Mouse (Mus musculus) v-Abl transformed pro-B cells (cell line): ENCODE measurements around the gene Sh3rf1.

Experiments
- in situ Hi-C, 2 experiments: fragments of 400-800 bp; cut with MboI; formaldehyde crosslinking; loops; one replicate each; pipeline ENCODE4 v1.15.1; 2025; ENCODE audit not compliant: unreplicated experiment in 2 of 2

Sh3rf1 gene

GRCm38 (mm10) chr8:61258828-61259227 is 35.2 kb downstream of the Sh3rf1 start:
- in situ Hi-C loops: no loop called here

- in situ Hi-C loops: no loop called here
These were observed 35.9 kb downstream of the Sh3rf1 start for GRCm38 (mm10) chr8:61259526-61259925.

- in situ Hi-C loops: no loop called here
These were observed 36.9 kb downstream of the Sh3rf1 start for GRCm38 (mm10) chr8:61260530-61260929.

- in situ Hi-C loops: no loop called here
These were observed 37.7 kb downstream of the Sh3rf1 start for GRCm38 (mm10) chr8:61261374-61261773.

GRCm38 (mm10) chr8:61263691-61264090 is 40.0 kb downstream of the Sh3rf1 start:
- in situ Hi-C loops: no loop called here

GRCm38 (mm10) chr8:61264881-61265280 is 41.2 kb downstream of the Sh3rf1 start:
- in situ Hi-C loops: no loop called here

- in situ Hi-C loops: no loop called here
These were observed 41.7 kb downstream of the Sh3rf1 start for GRCm38 (mm10) chr8:61265390-61265789.

GRCm38 (mm10) chr8:61267061-61267460 is 43.4 kb downstream of the Sh3rf1 start:
- in situ Hi-C loops: no loop called here

GRCm38 (mm10) chr8:61267692-61268091 is 44.0 kb downstream of the Sh3rf1 start:
- in situ Hi-C loops: no loop called here

- in situ Hi-C loops: no loop called here
These were observed 44.7 kb downstream of the Sh3rf1 start for GRCm38 (mm10) chr8:61268233-61268916.

- in situ Hi-C loops: no loop called here
These were observed 46.3 kb downstream of the Sh3rf1 start for GRCm38 (mm10) chr8:61270016-61270415.

- in situ Hi-C loops: no loop called here
These were observed 46.9 kb downstream of the Sh3rf1 start for GRCm38 (mm10) chr8:61270541-61270940.

- in situ Hi-C loops: no loop called here
These were observed 47.3 kb downstream of the Sh3rf1 start for GRCm38 (mm10) chr8:61270961-61271360.

- in situ Hi-C loops: no loop called here
These were observed 49.2 kb downstream of the Sh3rf1 start for GRCm38 (mm10) chr8:61272838-61273237.

- in situ Hi-C loops: no loop called here
These were observed 49.9 kb downstream of the Sh3rf1 start for GRCm38 (mm10) chr8:61273307-61274221.

- in situ Hi-C loops: loop anchor here in 1 of 2 experiments (5.0 kb wide), 1 partner anchor 38 kb away; no protein-coding TSS in a partner anchor
These were observed 51.2 kb downstream of the Sh3rf1 start for GRCm38 (mm10) chr8:61274602-61275462.

GRCm38 (mm10) chr8:61275463-61276356 is 52.0 kb downstream of the Sh3rf1 start:
- in situ Hi-C loops: loop anchor here in 1 of 2 experiments (5.0 kb wide), 1 partner anchor 38 kb away; no protein-coding TSS in a partner anchor

- in situ Hi-C loops: loop anchor here in 1 of 2 experiments (5.0 kb wide), 1 partner anchor 39 kb away; no protein-coding TSS in a partner anchor
These were observed 52.7 kb downstream of the Sh3rf1 start for GRCm38 (mm10) chr8:61276397-61276796.

- in situ Hi-C loops: loop anchor here in 1 of 2 experiments (5.0 kb wide), 1 partner anchor 42 kb away; no protein-coding TSS in a partner anchor
These were observed 55.4 kb downstream of the Sh3rf1 start for GRCm38 (mm10) chr8:61279030-61279429.
